Mouse (Mus musculus) megakaryocyte, embryonic 14.5 days (primary cell): ENCODE measurements at regions not wholly inside any gene's neighbourhood (a gene's known extent, or its start where the extent isn't known, plus 50 kb on each side); places are given as distances from the start of the nearest gene placed in this dataset.

Experiments
- FLI1 ChIP-seq: IDR thresholded peaks from 2 replicates; pipeline ENCODE4 v1.6.1; 2012; ENCODE audit warnings: low read length, inconsistent platforms, mixed read lengths
- GATA1 ChIP-seq: IDR thresholded peaks from 3 replicates; pipeline ENCODE4 v1.6.1; 2012; ENCODE audit warnings: mixed read lengths, low read length, inconsistent platforms, borderline replicate concordance

- no peak for TF ChIP-seq GATA1
- TF ChIP-seq FLI1, result no peak
Measured at GRCm38 (mm10) chr10:118972626-118973025, 102.6 kb upstream of the Dyrk2 start.
